Mouse (Mus musculus): ENCODE measurements around the gene Rnf41. TPM values are rescaled to one million over a fixed set of nuclear protein-coding genes. Genes with fewer than 3 reads are reported as not detected.
A peak's percentile ranks its signal among the peaks of the same experiment; 100 is the strongest.

The Rnf41 gene
- polyA plus RNA-seq, 1 experiment from 2014 or later: 61.3 TPM

DNA sequence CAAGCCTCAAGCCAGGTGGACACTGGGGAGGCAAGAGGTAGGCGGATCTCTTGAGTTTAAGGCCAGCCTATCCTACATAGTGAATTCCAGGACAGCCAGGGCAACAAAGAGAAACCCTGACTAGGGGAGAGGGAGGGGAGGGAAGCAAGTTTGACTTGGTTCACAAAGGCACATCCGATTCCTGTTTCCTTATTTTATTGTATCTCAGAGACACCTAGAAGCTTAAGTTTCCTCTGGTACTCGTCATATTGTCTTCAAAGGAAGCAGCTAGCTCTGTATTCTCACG, 954 bp upstream of the Rnf41 start:
- Histone ChIP-seq H3K9ac (0 out of 2 replicates have a peak overlapping the region, but pooled peaks have one; percentile 91), H3K4me1 (peaks cover 40% of the 10 kb centered on the region), H3K36me3 (peaks cover 36% of the 10 kb centered on the region), H3K4me2 (replicated peaks) (peak overlapping the region; percentile 97), H3K27ac (peak overlapping the region; percentile 75; the same call in 1 of the 2 replicates), H3K27me3 (replicated peaks) (no peaks in the 10 kb centered on the region), H3K9me3 (no peaks in the 10 kb centered on the region), H3K4me3 (peak overlapping the region; percentile 97; the same call in 1 of the 2 replicates)
- ATAC-seq (ENCODE audit: low FRiP score, low read depth): no peak
- 17% methylated on average over 4 of the region's 4 CpGs for WGBS

DNA sequence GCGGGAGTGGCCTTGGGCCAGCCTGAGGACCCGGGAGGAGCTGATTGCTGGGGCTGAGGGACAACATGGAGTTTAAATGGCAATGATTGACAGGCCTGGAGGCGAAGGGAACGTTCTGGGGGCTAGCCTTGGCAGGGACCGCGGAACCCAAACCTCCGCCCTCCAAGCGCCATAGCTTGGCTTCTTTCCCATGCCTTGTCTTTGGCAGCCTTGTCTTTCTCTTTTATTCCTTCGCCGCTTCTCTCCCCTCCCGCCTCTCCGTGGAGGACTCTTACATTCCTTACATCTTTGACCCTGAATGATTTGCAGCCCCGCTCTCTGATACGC, 561 bp downstream of the Rnf41 start:
- Histone ChIP-seq H3K36me3 (peaks cover 35% of the 10 kb centered on the region), H3K4me3 (peak overlapping the region; percentile 97), H3K9me3 (no peaks in the 10 kb centered on the region), H3K4me1 (peaks cover 40% of the 10 kb centered on the region), H3K4me2 (replicated peaks) (peak overlapping the region; percentile 97), H3K9ac (peak overlapping the region; percentile 91), H3K27me3 (replicated peaks) (no peaks in the 10 kb centered on the region), H3K27ac (peak overlapping the region; percentile 86)
- 1% methylated on average over 14 of the region's 14 CpGs for WGBS
- ATAC-seq (ENCODE audit: low FRiP score, low read depth): no peak

DNA sequence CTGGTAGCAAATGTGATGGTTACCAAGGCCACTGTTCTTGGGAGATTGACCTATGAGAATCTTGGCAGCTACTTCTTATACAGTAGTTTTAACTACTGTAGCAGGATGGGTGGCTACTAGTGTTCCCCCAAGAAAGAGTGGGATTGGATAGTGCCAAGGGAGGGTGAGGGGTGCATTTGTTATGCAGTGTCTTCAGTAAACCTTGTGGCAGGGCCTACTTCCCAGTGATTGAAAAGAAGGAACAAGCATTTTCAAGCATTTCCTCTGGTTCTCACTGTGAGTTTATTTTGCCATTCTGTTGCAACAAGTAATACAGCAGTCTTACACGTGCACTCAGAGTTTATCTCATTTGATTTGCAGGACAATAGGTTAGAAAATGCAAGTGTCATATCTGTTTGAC, 1.1 kb downstream of the Rnf41 start:
- Histone ChIP-seq H3K4me3 (peak overlapping the region; percentile 97), H3K27ac (no peak overlapping the region), H3K27me3 (replicated peaks) (no peaks in the 10 kb centered on the region), H3K9ac (peak overlapping the region; percentile 91), H3K9me3 (no peaks in the 10 kb centered on the region), H3K4me1 (peaks cover 40% of the 10 kb centered on the region), H3K36me3 (peaks cover 40% of the 10 kb centered on the region), H3K4me2 (replicated peaks) (peak overlapping the region; percentile 97)
- ATAC-seq (ENCODE audit: low FRiP score, low read depth): no peak
- 56% methylated on average over 1 of the region's 1 CpGs for WGBS

DNA sequence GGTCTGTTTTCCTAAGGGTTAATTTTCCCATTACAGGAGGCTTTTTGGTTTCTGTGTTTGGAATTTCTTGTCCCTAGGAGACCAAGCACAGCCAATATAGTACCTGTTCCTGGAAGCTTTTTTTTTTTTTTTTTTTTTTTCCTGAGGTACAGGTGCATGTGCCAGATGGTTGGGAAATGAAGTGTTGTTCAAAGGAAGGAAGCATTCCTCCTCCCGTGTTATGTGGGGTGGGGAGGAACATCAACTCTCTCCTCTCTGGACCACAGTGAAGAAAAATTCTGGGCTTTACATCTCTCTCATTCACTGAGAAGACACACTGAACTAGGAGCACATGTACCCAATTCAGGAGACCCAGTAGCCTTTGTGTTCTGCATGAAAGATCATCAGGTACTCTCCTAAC, 1.6 kb downstream of the Rnf41 start:
- peaks cover 37% of the 10 kb centered on the region for H3K4me1 ChIP-seq
- H3K9me3 ChIP-seq: no peaks in the 10 kb centered on the region
- H3K27ac ChIP-seq: no peak overlapping the region
- H3K9ac ChIP-seq: peak overlapping the region; percentile 91; the same call in 1 of the 2 replicates
- peak overlapping the region; percentile 97 for H3K4me2 ChIP-seq (replicated peaks)
- 69% methylated on average over 1 of the region's 1 CpGs for WGBS
- no peak for ATAC-seq (ENCODE audit: low FRiP score, low read depth)
- peaks cover 39% of the 10 kb centered on the region for H3K36me3 ChIP-seq
- no peaks in the 10 kb centered on the region for H3K27me3 ChIP-seq (replicated peaks)
- no peak overlapping the region for H3K4me3 ChIP-seq

DNA sequence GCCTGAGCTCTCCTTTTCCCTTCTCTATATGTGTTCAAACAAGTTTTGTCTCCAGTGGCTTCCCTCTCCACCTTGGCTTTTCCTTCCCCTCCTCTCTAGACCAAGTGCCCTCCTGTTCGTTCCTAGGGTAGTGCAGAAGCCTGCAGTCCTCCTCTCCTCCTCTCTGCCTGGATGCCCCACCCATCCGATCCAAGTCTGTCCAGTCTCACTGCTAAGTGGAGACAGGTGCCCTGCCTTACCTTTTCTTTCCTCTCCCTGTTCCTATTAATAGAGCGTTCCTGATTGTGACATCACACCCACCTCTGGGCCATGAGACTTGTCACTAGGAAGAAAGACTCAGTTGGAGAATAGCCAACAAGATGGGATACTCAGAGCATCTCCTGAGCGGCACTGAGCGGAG, 3.4 kb downstream of the Rnf41 start:
- Histone ChIP-seq H3K4me2 (replicated peaks) (no peak overlapping the region), H3K27ac (no peak overlapping the region), H3K27me3 (replicated peaks) (no peaks in the 10 kb centered on the region), H3K36me3 (peaks cover 51% of the 10 kb centered on the region), H3K9ac (no peak overlapping the region), H3K4me3 (no peak overlapping the region), H3K4me1 (peaks cover 28% of the 10 kb centered on the region), H3K9me3 (no peaks in the 10 kb centered on the region)
- no peak for ATAC-seq (ENCODE audit: low FRiP score, low read depth)
- WGBS: 92% methylated on average over 5 of the region's 5 CpGs

DNA sequence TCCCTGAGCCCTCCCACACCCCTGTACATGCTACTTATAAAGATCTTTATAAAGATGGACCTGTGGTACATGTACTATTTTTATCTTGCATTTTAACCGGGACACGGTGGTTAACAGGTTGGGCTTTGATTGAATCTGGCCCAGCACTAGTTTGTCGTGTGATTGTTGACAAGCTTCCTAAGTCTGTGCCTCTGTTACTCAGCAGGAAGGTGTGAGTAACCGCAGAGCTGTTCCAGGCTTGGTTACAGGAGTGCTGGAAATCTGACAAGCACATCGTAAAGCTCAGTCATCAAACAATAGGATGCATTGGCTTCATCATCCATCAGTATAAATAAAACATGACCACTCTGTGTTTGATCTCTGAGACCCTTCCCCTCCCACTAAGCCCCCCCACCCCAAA, 11.0 kb downstream of the Rnf41 start:
- H3K9me3 ChIP-seq: no peaks in the 10 kb centered on the region
- H3K9ac ChIP-seq: no peak overlapping the region
- H3K27ac ChIP-seq: no peak overlapping the region
- ATAC-seq (ENCODE audit: low FRiP score, low read depth): no peak
- no peaks in the 10 kb centered on the region for H3K4me1 ChIP-seq
- WGBS: 74% methylated on average over 5 of the region's 5 CpGs
- no peaks in the 10 kb centered on the region for H3K27me3 ChIP-seq (replicated peaks)
- H3K4me2 ChIP-seq (replicated peaks): no peak overlapping the region
- H3K4me3 ChIP-seq: no peak overlapping the region
- peaks cover 67% of the 10 kb centered on the region for H3K36me3 ChIP-seq

DNA sequence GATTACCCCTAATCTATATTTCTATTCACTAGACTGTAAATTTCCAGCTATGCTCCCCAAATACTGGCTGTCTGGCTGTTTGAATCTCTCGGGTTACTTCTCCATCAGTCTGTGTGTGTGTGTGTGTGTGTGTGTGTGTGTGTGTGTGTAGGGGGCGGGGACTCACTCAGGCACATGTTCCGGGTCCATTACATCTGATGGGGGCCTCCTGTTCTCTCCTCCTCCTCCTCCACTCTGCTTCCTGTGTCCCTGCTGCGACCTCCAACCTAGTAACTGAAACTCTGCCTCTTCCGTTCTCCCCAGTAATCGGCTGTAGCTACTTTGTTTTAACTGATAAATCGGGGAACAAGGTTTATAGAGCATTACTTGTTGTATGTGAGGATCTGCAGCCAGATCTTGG, 13.1 kb downstream of the Rnf41 start:
- peaks cover 66% of the 10 kb centered on the region for H3K36me3 ChIP-seq
- H3K4me2 ChIP-seq (replicated peaks): no peak overlapping the region
- H3K4me1 ChIP-seq: no peaks in the 10 kb centered on the region
- no peak for ATAC-seq (ENCODE audit: low FRiP score, low read depth)
- H3K4me3 ChIP-seq: no peak overlapping the region
- H3K27ac ChIP-seq: no peak overlapping the region
- 64% methylated on average over 7 of the region's 7 CpGs for WGBS
- no peaks in the 10 kb centered on the region for H3K9me3 ChIP-seq
- no peaks in the 10 kb centered on the region for H3K27me3 ChIP-seq (replicated peaks)
- H3K9ac ChIP-seq: no peak overlapping the region

DNA sequence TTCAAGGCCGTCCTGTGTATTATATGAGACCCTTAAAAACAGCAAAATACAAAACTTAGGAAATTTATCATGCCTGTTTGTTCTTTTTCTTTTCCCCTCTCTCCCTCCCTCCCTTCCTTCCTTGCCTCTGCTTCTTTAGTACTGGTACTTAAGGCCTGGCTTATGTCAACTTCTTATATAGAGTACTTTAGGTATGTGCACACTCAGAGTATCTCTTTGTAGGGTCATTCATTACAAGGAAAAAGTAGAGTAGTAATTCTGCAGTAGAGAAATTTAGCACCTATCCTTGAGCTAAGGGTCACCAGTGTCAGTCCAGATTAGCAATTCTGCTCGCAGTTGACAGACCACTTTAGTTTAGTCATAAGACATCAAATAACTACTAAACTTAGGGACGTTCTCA, 13.8 kb downstream of the Rnf41 start:
- no peak overlapping the region for H3K27ac ChIP-seq
- 97% methylated on average over 3 of the region's 3 CpGs for WGBS
- no peaks in the 10 kb centered on the region for H3K9me3 ChIP-seq
- no peaks in the 10 kb centered on the region for H3K27me3 ChIP-seq (replicated peaks)
- no peaks in the 10 kb centered on the region for H3K4me1 ChIP-seq
- no peak overlapping the region for H3K4me2 ChIP-seq (replicated peaks)
- ATAC-seq (ENCODE audit: low FRiP score, low read depth): no peak
- H3K4me3 ChIP-seq: no peak overlapping the region
- no peak overlapping the region for H3K9ac ChIP-seq
- H3K36me3 ChIP-seq: peaks cover 66% of the 10 kb centered on the region

DNA sequence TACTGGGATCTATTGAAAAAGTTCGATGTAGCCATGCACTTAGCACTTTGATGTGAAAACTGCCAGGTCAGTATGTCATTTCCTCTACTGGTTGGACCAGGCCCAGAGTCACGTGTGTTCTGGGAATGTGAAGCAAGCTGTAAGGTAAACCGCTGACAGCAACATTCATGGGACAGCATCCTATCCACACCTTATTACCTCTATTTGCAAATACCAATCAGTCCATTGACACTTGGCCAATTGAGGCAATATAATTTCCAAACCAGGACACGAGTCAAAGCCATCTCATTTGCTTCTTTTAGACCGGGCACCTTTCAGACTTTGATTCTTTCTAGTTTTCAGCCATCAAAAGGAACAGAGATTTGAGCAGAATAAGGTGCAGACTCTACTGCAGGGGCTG, 17.6 kb downstream of the Rnf41 start:
- H3K4me2 ChIP-seq (replicated peaks): no peak overlapping the region
- H3K4me3 ChIP-seq: no peak overlapping the region
- no peak for ATAC-seq (ENCODE audit: low FRiP score, low read depth)
- no peaks in the 10 kb centered on the region for H3K4me1 ChIP-seq
- H3K27me3 ChIP-seq (replicated peaks): no peaks in the 10 kb centered on the region
- no peak overlapping the region for H3K9ac ChIP-seq
- peaks cover 56% of the 10 kb centered on the region for H3K36me3 ChIP-seq
- H3K9me3 ChIP-seq: no peaks in the 10 kb centered on the region
- 93% methylated on average over 5 of the region's 5 CpGs for WGBS
- no peak overlapping the region for H3K27ac ChIP-seq

DNA sequence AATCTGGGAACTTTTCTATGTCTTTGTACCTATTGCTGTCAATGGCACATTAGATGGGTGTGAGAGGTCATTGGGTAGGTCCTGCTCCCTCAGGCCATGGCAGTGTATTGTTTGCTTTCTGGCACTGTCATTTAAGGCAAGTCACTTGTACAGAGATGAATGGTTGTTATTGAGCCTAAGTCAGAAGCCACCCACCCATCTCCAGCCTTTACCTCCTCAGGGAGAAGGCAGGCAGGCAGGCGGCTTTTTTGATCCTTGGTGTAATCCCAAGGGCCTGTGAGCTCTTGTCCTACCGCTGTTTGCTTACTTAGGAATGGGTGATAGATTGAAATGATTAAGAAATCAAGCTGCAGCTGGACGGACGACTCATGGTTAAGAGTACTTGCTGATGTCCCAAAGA, 18.0 kb downstream of the Rnf41 start:
- peaks cover 58% of the 10 kb centered on the region for H3K36me3 ChIP-seq
- no peak overlapping the region for H3K9ac ChIP-seq
- H3K4me3 ChIP-seq: no peak overlapping the region
- no peak overlapping the region for H3K4me2 ChIP-seq (replicated peaks)
- no peaks in the 10 kb centered on the region for H3K4me1 ChIP-seq
- H3K9me3 ChIP-seq: no peaks in the 10 kb centered on the region
- no peaks in the 10 kb centered on the region for H3K27me3 ChIP-seq (replicated peaks)
- H3K27ac ChIP-seq: no peak overlapping the region
- no peak for ATAC-seq (ENCODE audit: low FRiP score, low read depth)
- 88% methylated on average over 4 of the region's 4 CpGs for WGBS

DNA sequence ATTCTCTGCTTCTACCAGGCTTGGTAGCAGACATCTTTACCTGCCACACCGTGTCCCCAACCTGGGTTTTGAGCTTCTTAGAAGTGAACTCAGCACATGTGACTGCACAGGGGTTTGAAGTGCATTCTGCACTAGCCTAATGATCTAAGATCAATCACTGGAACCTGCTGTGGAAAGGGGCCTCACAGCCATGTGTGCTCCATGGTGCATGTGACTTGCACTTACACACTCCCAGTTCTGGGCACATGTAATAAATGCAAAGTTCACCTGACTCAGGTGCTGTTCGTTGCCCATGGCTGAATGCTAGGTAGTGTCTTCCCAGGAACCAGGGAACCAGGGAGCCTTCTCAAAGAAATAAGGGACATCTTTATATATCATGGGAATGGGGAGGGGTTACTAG, 22.0 kb downstream of the Rnf41 start:
- Histone ChIP-seq H3K4me1 (no peaks in the 10 kb centered on the region), H3K4me3 (no peak overlapping the region), H3K27ac (no peak overlapping the region), H3K9ac (no peak overlapping the region), H3K27me3 (replicated peaks) (no peaks in the 10 kb centered on the region), H3K9me3 (no peaks in the 10 kb centered on the region), H3K36me3 (peaks cover 79% of the 10 kb centered on the region), H3K4me2 (replicated peaks) (no peak overlapping the region)
- 100% methylated on average over 2 of the region's 2 CpGs for WGBS
- ATAC-seq (ENCODE audit: low FRiP score, low read depth): no peak

DNA sequence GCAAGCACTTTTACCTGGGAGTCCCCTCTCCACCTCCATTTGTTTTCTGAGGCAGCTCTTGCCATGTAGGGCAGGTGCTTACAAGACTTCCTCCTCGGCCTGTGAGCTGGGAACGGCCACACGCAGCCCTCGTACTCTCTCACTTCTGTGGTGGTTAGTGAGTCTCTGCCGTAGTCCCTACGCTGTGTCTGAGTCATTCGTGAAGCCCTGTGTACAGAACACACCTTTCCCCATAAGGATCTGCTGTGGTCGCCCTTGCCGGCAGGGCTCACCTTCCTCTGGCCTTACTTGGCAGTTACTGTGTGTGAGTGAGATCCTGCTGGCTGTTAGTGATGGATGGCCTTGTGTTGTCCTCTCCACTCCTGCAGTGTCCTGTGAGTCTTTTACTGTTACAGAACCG, 23.2 kb downstream of the Rnf41 start:
- Histone ChIP-seq H3K27ac (no peak overlapping the region), H3K9me3 (no peaks in the 10 kb centered on the region), H3K4me3 (no peak overlapping the region), H3K4me2 (replicated peaks) (no peak overlapping the region), H3K36me3 (peaks cover 77% of the 10 kb centered on the region), H3K27me3 (replicated peaks) (no peaks in the 10 kb centered on the region), H3K9ac (no peak overlapping the region), H3K4me1 (no peaks in the 10 kb centered on the region)
- WGBS: 91% methylated on average over 10 of the region's 10 CpGs
- ATAC-seq (ENCODE audit: low FRiP score, low read depth): no peak

DNA sequence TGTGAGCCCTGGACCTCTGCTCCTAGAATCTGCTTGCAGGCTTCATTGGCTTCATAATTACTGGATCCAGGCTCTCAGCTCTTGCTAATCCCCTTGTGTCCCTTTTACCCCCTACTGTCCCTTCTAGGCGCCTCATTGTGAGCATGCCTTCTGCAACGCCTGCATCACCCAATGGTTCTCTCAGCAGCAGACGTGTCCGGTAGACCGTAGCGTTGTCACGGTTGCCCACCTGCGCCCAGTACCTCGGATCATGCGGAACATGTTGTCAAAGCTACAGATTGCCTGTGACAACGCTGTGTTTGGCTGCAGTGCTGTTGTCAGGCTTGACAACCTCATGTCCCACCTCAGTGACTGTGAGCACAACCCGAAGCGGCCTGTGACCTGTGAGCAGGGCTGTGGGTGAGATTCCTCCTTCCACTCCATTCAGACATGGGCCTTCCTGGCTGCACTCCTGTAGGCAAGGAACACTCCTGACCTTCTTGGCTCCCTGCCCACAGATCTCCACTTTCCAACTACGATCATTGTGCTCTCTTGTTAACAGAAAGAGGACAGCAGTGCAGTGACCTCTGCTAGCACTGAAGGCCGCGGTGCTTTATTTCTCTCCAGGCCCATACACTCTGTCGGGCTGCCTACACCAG, 23.8 kb downstream of the Rnf41 start:
- ATAC-seq (ENCODE audit: low FRiP score, low read depth): no peak
- WGBS: 90% methylated on average over 17 of the region's 17 CpGs
- Histone ChIP-seq H3K9ac (no peak overlapping the region), H3K36me3 (peaks cover 78% of the 10 kb centered on the region), H3K9me3 (no peaks in the 10 kb centered on the region), H3K4me2 (replicated peaks) (no peak overlapping the region), H3K4me3 (no peak overlapping the region), H3K27me3 (replicated peaks) (no peaks in the 10 kb centered on the region), H3K27ac (no peak overlapping the region), H3K4me1 (no peaks in the 10 kb centered on the region)
